Mouse (Mus musculus): ENCODE measurements around the gene Sart1. TPM values are rescaled to one million over a fixed set of nuclear protein-coding genes. Genes with fewer than 3 reads are reported as not detected.
"Not testable (repeated sequence)": the region's sequence is repeated elsewhere in the genome, so short reads cannot be mapped to it uniquely, and the experiment has no call there.

Sart1 gene
- total and polyA plus RNA-seq, 3 experiments: 40.5 to 183 (median 75.5) TPM

GRCm38 (mm10) chr19:5409068-5409467 lies 20.6 kb upstream of the Sart1 start:
- Histone ChIP-seq H3K36me3 (replicated peaks) (peaks cover 6% of the 10 kb centered on the region), H3K4me3 (ENCODE audit: low read depth, low read length) (no peak overlapping the region), H3K9me3 (replicated peaks) (no peaks in the 10 kb centered on the region), H3K4me1 (ENCODE audit: insufficient read depth, low read depth, low read length) (peaks cover 34% of the 10 kb centered on the region), H3K27me3 (ENCODE audit: insufficient read depth, low read length) (peaks cover 8% of the 10 kb centered on the region; the same call in 1 of the 2 replicates)
- DNase-seq (ENCODE audit: low spot score) (no peak), ATAC-seq (ENCODE audit: extremely low read depth, insufficient number of reproducible peaks, low FRiP score, poor library complexity, severe bottlenecking) (no peak)
- TF ChIP-seq POLR2AphosphoS5 (IDR thresholded peaks at IDR 0.05; ENCODE audit: insufficient replicate concordance, low read depth, low read length): no peak
- no peak for TF ChIP-seq TAL1 (conservative IDR thresholded peaks at IDR 0.05; ENCODE audit: low read depth, low read length)
- no peak for TF ChIP-seq CTCF (IDR thresholded peaks at IDR 0.05; ENCODE audit: low read depth, low read length)
- TF ChIP-seq GATA2 (IDR thresholded peaks at IDR 0.05; ENCODE audit: borderline replicate concordance, low read depth, low read length): no peak
- TF ChIP-seq GATA1 (IDR thresholded peaks at IDR 0.05; ENCODE audit: borderline replicate concordance, low read length): no peak

- Histone ChIP-seq H3K4me3 (ENCODE audit: low read depth, low read length) (no peak overlapping the region), H3K36me3 (replicated peaks) (peaks cover 6% of the 10 kb centered on the region), H3K9me3 (replicated peaks) (no peaks in the 10 kb centered on the region), H3K4me1 (ENCODE audit: insufficient read depth, low read depth, low read length) (peaks cover 34% of the 10 kb centered on the region), H3K27me3 (ENCODE audit: insufficient read depth, low read length) (peaks cover 8% of the 10 kb centered on the region; the same call in 1 of the 2 replicates)
- ATAC-seq (ENCODE audit: extremely low read depth, insufficient number of reproducible peaks, low FRiP score, poor library complexity, severe bottlenecking): no peak
- DNase-seq (ENCODE audit: low spot score): no peak
- TF ChIP-seq TAL1 (conservative IDR thresholded peaks at IDR 0.05; ENCODE audit: low read depth, low read length): no peak
- no peak for TF ChIP-seq POLR2AphosphoS5 (IDR thresholded peaks at IDR 0.05; ENCODE audit: insufficient replicate concordance, low read depth, low read length)
- TF ChIP-seq GATA2 (IDR thresholded peaks at IDR 0.05; ENCODE audit: borderline replicate concordance, low read depth, low read length): no peak
- TF ChIP-seq GATA1 (IDR thresholded peaks at IDR 0.05; ENCODE audit: borderline replicate concordance, low read length): no peak
- no peak for TF ChIP-seq CTCF (IDR thresholded peaks at IDR 0.05; ENCODE audit: low read depth, low read length)
Observed at GRCm38 (mm10) chr19:5408057-5409001, 19.8 kb upstream of the Sart1 start.

- Histone ChIP-seq H3K9me3 (replicated peaks) (no peaks in the 10 kb centered on the region), H3K36me3 (replicated peaks) (peaks cover 6% of the 10 kb centered on the region), H3K4me1 (ENCODE audit: insufficient read depth, low read depth, low read length) (peaks cover 36% of the 10 kb centered on the region), H3K4me3 (ENCODE audit: low read depth, low read length) (peak overlapping the region; percentile 69), H3K27me3 (ENCODE audit: insufficient read depth, low read length) (peaks cover 8% of the 10 kb centered on the region; the same call in 1 of the 2 replicates)
- ATAC-seq (ENCODE audit: extremely low read depth, insufficient number of reproducible peaks, low FRiP score, poor library complexity, severe bottlenecking): no peak
- no peak for TF ChIP-seq POLR2AphosphoS5 (IDR thresholded peaks at IDR 0.05; ENCODE audit: insufficient replicate concordance, low read depth, low read length)
- no peak for TF ChIP-seq GATA2 (IDR thresholded peaks at IDR 0.05; ENCODE audit: borderline replicate concordance, low read depth, low read length)
- TF ChIP-seq GATA1 (IDR thresholded peaks at IDR 0.05; ENCODE audit: borderline replicate concordance, low read length): no peak
- no peak for TF ChIP-seq TAL1 (conservative IDR thresholded peaks at IDR 0.05; ENCODE audit: low read depth, low read length)
- TF ChIP-seq CTCF (IDR thresholded peaks at IDR 0.05; ENCODE audit: low read depth, low read length): peak; percentile 29; the same call in 1 of the 2 replicates
- DNase-seq (ENCODE audit: low spot score): no peak
Observed at GRCm38 (mm10) chr19:5407133-5407532, 18.6 kb upstream of the Sart1 start.

GRCm38 (mm10) chr19:5406531-5407126 lies 18.1 kb upstream of the Sart1 start:
- H3K4me3 ChIP-seq (ENCODE audit: low read depth, low read length): peak overlapping the region; percentile 69
- H3K9me3 ChIP-seq (replicated peaks); ATAC-seq (ENCODE audit: extremely low read depth, insufficient number of reproducible peaks, low FRiP score, poor library complexity, severe bottlenecking); DNase-seq (ENCODE audit: low spot score); H3K27me3 ChIP-seq (ENCODE audit: insufficient read depth, low read length); H3K36me3 ChIP-seq (replicated peaks): not testable (repeated sequence)
- H3K4me1 ChIP-seq (ENCODE audit: insufficient read depth, low read depth, low read length): peaks cover 38% of the 10 kb centered on the region

- TF ChIP-seq CTCF (IDR thresholded peaks at IDR 0.05; ENCODE audit: low read depth, low read length) (no peak), GATA2 (IDR thresholded peaks at IDR 0.05; ENCODE audit: borderline replicate concordance, low read depth, low read length) (no peak), POLR2AphosphoS5 (IDR thresholded peaks at IDR 0.05; ENCODE audit: insufficient replicate concordance, low read depth, low read length) (no peak), TAL1 (conservative IDR thresholded peaks at IDR 0.05; ENCODE audit: low read depth, low read length) (no peak), GATA1 (IDR thresholded peaks at IDR 0.05; ENCODE audit: borderline replicate concordance, low read length) (no peak)
- Histone ChIP-seq H3K4me1 (ENCODE audit: insufficient read depth, low read depth, low read length) (peaks cover 40% of the 10 kb centered on the region), H3K9me3 (replicated peaks) (no peaks in the 10 kb centered on the region), H3K27me3 (ENCODE audit: insufficient read depth, low read length) (peaks cover 5% of the 10 kb centered on the region; the same call in 1 of the 2 replicates), H3K36me3 (replicated peaks) (peaks cover 6% of the 10 kb centered on the region), H3K4me3 (ENCODE audit: low read depth, low read length) (peak overlapping the region; percentile 58)
- no peak for DNase-seq (ENCODE audit: low spot score)
- no peak for ATAC-seq (ENCODE audit: extremely low read depth, insufficient number of reproducible peaks, low FRiP score, poor library complexity, severe bottlenecking)
Observed at GRCm38 (mm10) chr19:5405924-5406323, 17.4 kb upstream of the Sart1 start.

GRCm38 (mm10) chr19:5402293-5402692 lies 13.8 kb upstream of the Sart1 start, which contains the start of gene Tsga10ip:
Gene Tsga10ip, minus strand, starts transcription at chr19:5402526.
- ATAC-seq (ENCODE audit: extremely low read depth, insufficient number of reproducible peaks, low FRiP score, poor library complexity, severe bottlenecking): no peak
- Histone ChIP-seq H3K27me3 (ENCODE audit: insufficient read depth, low read length) (peaks cover 15% of the 10 kb centered on the region; the same call in 1 of the 2 replicates), H3K4me1 (ENCODE audit: insufficient read depth, low read depth, low read length) (peaks cover 27% of the 10 kb centered on the region), H3K4me3 (ENCODE audit: low read depth, low read length) (no peak within 1 kb of the TSS), H3K36me3 (replicated peaks) (no peaks in the 10 kb centered on the region), H3K9me3 (replicated peaks) (no peaks in the 10 kb centered on the region)
- no peak for DNase-seq (ENCODE audit: low spot score)
- TF ChIP-seq GATA2 (IDR thresholded peaks at IDR 0.05; ENCODE audit: borderline replicate concordance, low read depth, low read length) (no peak), CTCF (IDR thresholded peaks at IDR 0.05; ENCODE audit: low read depth, low read length) (no peak), POLR2AphosphoS5 (IDR thresholded peaks at IDR 0.05; ENCODE audit: insufficient replicate concordance, low read depth, low read length) (no peak), TAL1 (conservative IDR thresholded peaks at IDR 0.05; ENCODE audit: low read depth, low read length) (no peak), GATA1 (IDR thresholded peaks at IDR 0.05; ENCODE audit: borderline replicate concordance, low read length) (no peak)

GRCm38 (mm10) chr19:5401073-5401472 lies 12.6 kb upstream of the Sart1 start:
- not testable (repeated sequence) for DNase-seq (ENCODE audit: low spot score); ATAC-seq (ENCODE audit: extremely low read depth, insufficient number of reproducible peaks, low FRiP score, poor library complexity, severe bottlenecking); H3K36me3 ChIP-seq (replicated peaks); H3K9me3 ChIP-seq (replicated peaks); H3K4me3 ChIP-seq (ENCODE audit: low read depth, low read length)
- H3K4me1 ChIP-seq (ENCODE audit: insufficient read depth, low read depth, low read length): peaks cover 22% of the 10 kb centered on the region
- peaks cover 15% of the 10 kb centered on the region; the same call in 1 of the 2 replicates for H3K27me3 ChIP-seq (ENCODE audit: insufficient read depth, low read length)

Measured in G1E (cell line).